Mouse (Mus musculus): ENCODE measurements around the gene Lta.

- no peak for TF ChIP-seq CTCF (IDR thresholded peaks at IDR 0.05; ENCODE audit: insufficient read depth, low read length)
- TF ChIP-seq POLR2A (IDR thresholded peaks at IDR 0.05; ENCODE audit: borderline replicate concordance, extremely low read depth, low read depth, low read length), result no peak
Observed at GRCm38 (mm10) chr17:35204494-35205379, at the start of gene Lta.

All from lung, adult 2 months (tissue).